Comparison of ENCODE assay signal across 1 mouse cellular context in the genomic region with DNA sequence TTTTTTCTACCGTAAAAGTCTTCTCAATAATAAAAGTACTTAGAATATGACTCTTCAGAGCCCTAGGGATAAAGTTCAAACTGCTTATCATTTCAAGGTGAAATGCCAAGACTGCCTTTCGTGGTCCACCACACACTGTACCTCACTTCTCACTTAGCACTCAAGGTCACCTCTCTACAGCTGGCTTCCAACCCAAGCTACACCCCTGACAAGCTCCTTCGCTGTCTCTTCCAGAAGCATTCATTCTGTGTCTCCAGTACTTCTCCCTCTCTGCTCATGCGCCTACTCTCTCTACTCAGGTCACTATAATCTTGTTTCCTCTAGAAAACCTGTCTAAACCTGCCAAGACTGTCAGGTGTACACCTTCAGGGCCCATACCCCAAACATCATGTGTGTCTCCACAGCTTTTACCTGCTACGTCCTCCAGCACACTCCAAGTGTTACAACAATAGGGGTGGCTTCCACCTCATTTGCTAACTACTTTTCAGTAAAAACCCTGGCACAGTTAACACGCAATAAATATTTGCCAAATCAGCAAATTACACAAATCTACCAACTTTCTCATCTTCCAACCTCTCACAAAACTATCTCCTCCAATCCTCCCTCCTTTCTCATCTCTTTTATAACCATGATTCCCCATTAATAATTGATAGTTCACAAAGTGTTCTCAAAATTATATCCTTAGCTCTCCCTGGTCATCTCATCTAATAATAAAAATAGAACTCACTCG.
TF ChIP-seq lines count a peak whose summit lies in the region.

No protein-coding gene starts in this region.

TF ChIP-seq in CH12.LX, 34 proteins besides CTCF, POLR2A, EP300 and RAD21 (continued from another document):
- TF ChIP-seq SMC3 (IDR thresholded peaks at IDR 0.05; ENCODE audit: low read depth, low read length), result no peak
